Mouse (Mus musculus) left cerebral cortex, postnatal 10 days (tissue): ENCODE measurements around the gene Olfr459. TPM values are rescaled to one million over a fixed set of nuclear protein-coding genes. Genes with fewer than 3 reads are reported as not detected.
A peak's percentile ranks its signal among the peaks of the same experiment; 100 is the strongest.

Experiments
- DNase-seq, 2 experiments: peaks; one replicate each; pipeline ENCODE4 v3.0.0; 2021 to 2022; ENCODE audit warnings: low spot score in 2 of 2, mixed read lengths in 1 of 2; ENCODE audit errors: extremely low spot score in 1 of 2
- intact Hi-C: fragments of 180-260 bp; cut with DNase I; formaldehyde crosslinking; loops from one replicate; pipeline ENCODE4 v1.15.1; 2025
- total RNA-seq, 2 experiments: library from RNA; stranded (reverse); gene quantifications; 2 replicates each; pipeline ENCODE4 v1.2.3; 2021

Gene Olfr459
- not detected for total RNA-seq

DNA sequence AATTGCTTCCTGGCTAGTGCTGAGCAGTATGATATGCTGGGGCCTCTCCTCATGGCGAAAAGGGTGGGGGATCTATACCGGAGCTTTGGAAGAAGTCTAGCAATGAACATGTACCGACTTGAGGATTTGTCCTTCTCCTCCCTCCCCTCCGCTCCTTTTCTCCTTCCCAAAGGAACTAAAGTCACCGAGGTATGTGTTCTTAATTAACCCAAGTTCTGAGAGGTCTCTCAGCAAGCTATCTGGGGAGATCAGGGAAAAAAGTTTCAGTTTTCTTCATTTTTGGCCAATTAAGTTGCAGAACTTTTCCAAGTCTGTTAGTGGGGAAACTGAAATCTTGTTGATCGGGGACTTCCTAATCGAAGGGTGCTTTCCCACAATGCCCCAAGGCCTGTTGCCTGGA, at the start of gene Olfr459:
Gene Olfr459 (minus strand): TSS at position 101 of the 400 bp plus-strand sequence.
- DNase-seq, result no peak
- intact Hi-C loops, result no loop called here

DNA sequence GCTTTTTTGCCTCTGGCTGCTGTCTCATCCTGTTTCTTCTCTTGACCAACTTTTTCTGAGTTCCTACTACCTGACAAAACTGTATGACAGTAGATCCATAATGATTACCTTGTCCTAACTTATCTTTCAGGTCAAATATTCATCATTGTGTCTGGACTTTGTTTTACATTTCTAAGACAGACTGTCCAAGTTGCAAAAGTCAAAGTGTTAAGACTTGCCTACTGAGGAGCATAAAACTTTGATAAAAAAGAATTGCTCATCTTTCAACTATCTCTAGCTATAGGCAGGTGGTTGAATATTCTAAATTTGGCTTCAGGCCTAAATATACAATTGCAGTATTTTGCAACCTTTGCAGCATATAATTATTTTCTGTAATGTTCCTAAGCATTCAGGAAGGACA, 49.1 kb upstream of the Olfr459 start:
- intact Hi-C loops, result no loop called here
- no peak for DNase-seq

DNA sequence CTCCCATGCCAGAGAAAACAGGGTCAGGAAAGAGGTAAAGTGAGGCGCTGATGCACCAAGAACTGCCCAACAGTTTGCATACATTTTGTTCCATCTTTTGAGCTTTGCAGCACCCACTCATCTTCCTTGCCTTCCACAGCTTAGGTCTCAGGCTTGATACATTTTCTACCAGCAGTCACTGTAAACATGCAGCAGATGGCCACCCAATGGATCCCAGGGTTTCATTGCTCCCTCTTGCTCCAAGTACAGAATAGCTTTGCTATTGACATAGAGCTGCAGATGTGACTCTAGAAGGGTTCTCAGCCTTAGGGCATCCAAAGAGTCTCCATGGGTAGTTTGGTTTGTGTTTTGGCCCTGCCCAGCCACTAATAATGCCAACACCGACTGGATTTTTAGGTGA, 11.7 kb upstream of the Olfr459 start:
- DNase-seq, result no peak
- intact Hi-C loops, result no loop called here

DNA sequence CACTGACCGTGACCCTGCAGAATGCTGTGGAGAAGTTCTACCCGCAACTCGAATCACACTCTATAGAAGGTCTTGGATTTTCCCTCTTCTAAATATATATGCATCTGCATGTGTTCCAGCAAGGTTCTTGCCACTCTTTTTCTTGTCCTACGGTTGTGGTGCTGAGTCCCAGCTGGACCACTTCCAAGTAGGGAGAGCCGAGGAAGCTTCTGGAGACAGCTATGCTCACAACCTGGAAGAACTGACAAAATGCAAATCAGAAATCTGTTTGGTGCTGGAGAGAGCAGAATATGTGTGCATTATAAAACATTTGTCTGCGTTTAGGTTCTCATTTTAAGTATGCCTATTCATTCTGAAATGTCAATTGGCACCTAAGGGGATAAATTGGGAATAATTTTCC, 744 bp upstream of the Olfr459 start:
- intact Hi-C loops, result no loop called here
- peak; percentile 64 to 84 for DNase-seq

DNA sequence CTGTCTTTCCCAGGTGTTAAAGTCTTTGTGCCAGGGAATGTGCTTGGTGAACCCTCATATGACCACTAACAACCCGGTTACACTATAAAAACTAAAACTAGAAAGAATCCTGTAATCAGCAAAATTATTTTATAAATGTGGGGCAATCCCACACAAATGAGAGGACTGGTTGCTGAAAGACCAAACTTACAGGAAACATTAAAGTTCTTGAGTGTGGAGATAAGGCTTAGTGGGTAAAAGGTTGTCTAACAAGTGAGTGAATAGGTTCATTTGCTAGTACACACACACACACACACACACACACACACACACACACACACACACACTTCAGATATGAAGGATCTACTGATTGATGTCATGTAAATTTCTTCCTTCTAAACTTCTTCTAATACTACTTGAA, 5.1 kb downstream of the Olfr459 start:
- intact Hi-C loops, result loop anchor here (10.0 kb wide), 1 partner anchor 635 kb away; no protein-coding TSS in a partner anchor
- DNase-seq, result no peak

DNA sequence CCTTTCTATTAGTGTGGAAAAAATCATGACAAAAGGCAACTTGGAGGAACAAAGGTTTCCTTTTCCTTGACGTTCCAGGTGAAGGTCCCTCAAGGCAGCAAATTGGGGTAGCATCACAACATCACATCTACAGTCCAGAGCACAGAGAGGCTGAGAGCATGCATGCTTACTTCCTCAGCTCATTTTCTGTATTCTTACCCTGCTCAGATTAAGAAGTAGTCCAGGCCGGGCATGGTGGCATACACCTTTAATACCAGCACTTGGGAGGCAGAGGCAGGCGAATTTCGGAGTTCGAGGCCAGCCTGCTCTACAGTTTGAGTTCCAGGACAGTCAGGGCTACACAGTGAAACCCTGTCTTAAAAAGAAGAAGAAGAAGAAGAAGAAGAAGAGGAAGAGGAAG, 10.7 kb downstream of the Olfr459 start:
- intact Hi-C loops, result loop anchor here (5.0 to 10.0 kb wide), 2 partner anchors 433 to 630 kb away; no protein-coding TSS in a partner anchor
- DNase-seq, result no peak

DNA sequence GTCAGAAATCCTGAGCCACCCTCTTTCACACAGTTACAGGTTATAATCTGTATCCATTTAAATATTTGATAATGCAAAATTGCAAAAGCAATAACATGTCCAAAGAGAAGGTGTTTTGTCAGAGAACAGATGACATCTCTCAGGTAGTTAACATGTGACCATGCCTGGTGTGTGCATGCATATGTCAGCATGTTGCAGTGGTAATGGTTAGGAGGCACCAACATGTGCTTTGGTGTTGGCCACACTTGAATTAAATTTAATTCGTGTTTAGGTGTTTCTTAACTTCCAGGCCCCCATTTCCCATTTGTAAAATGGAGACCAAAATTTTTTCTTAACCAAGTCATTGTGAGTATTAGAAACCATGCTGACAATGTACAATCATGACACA, 12.6 kb downstream of the Olfr459 start:
- intact Hi-C loops, result loop anchor here (5.0 to 10.0 kb wide), 2 partner anchors 435 to 628 kb away; no protein-coding TSS in a partner anchor
- no peak for DNase-seq

DNA sequence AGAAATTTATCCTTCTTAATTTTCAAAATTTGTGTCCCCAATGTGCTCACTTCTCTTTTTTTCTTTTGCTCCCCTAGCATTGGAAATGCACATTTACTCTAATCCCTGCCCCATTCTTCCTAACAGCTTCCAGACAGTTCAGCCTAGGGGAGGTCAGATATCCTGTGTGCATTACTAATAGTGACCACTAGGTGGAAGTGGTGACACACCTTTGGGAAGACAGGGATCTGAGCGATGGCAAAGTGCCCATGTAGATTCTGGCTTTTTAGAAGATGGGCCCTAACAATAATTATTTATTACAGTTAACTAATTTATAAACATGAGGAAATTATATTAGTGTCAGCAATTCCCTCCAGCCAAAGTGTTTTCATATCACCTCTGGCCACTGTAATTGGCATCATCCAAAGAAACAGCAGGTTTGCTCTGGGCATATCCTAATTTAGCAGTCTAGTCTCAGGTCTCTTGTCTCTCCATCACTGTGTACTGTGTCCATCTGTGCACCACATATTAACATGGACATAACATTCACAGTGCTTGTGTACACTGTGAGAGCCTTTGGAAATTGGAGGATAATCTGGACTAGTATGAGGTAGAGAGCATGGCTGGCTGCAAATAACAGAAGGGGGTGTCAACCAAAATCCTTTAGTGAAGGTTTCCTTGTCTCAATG, 13.1 kb downstream of the Olfr459 start:
- intact Hi-C loops, result loop anchor here (5.0 to 10.0 kb wide), 2 partner anchors 435 to 627 kb away; no protein-coding TSS in a partner anchor
- DNase-seq, result peak; percentile 62 to 68

DNA sequence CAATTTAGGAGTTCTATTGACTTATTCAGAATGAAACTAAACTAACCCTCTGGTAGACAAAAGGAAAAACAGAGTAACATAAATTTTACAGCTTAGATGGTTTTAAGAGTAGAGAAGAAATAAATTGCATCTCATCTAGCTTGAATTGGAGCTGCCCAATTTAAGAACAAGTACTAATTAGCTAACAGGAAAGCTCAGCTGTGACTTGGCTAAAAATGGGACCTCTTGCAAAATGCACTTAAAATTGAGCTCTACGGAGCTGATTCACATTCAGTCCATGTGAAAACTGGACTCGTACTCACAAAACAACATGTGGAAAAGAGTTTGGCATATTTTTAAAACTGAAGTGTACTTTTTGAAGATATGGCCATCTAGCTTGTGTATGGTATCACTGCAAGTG, 15.4 kb downstream of the Olfr459 start:
- DNase-seq, result no peak
- intact Hi-C loops, result loop anchor here (5.0 to 10.0 kb wide), 3 partner anchors 137 to 625 kb away; no protein-coding TSS in a partner anchor

DNA sequence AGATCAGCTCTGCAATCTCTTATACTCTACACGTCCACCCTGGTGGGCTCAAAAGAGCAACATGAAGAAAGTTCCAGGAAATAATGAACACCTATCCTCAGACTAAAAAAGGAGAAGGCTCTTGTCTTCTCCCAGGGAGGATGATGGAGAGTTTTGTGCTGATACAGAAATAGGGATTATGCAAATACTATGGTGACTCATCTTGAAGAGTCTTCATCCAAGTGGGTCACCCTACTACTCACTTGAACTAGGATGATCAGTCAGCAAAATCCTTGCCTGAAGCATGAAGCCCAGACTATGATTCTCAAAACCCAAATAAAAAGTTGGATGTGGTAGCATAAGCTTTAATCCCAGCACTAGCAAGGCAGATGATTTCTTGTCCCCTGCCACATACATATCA, 16.6 kb downstream of the Olfr459 start:
- no peak for DNase-seq
- intact Hi-C loops, result loop anchor here (5.0 kb wide), 1 partner anchor 136 kb away; no protein-coding TSS in a partner anchor

DNA sequence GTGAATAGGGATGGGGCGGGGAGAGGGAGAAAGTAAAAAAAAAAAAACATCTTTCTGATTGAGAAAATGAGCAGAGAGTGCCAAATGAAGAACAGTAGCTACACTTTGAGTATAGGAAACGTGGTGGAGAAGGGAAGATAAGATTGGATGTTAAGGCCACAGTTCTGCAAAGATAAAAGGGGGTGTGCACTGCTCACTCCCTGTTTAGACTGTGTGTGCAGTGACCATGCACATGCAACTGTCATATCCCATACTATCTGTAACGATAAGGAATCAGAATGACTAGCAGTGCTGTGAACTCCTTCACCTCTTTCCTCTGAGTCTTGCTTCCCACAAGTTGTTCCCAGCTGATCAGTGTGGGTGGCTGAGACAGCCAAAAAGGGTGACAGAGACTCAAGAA, 17.8 kb downstream of the Olfr459 start:
- intact Hi-C loops, result loop anchor here (5.0 kb wide), 1 partner anchor 135 kb away; no protein-coding TSS in a partner anchor
- no peak for DNase-seq

DNA sequence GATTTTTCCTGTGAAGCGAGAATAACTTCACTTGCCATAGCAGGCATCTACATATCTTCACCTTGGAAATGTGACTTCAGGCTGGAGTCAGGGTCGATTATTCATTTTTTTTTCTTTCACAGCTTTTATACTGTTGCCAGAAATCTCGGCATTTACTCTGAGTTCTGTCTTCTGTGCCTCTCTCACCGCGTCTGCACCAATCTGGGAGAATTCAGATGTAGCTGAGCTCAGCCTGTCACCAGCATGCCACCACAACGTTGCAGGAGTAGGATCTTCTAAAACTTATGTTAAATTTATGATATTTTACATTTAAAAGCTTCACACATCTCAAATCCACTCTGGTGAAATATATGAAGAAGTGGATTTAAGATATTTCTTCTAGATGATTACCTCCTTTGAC, 20.4 kb downstream of the Olfr459 start:
- intact Hi-C loops, result loop anchor here (5.0 kb wide), 1 partner anchor 132 kb away; no protein-coding TSS in a partner anchor

DNA sequence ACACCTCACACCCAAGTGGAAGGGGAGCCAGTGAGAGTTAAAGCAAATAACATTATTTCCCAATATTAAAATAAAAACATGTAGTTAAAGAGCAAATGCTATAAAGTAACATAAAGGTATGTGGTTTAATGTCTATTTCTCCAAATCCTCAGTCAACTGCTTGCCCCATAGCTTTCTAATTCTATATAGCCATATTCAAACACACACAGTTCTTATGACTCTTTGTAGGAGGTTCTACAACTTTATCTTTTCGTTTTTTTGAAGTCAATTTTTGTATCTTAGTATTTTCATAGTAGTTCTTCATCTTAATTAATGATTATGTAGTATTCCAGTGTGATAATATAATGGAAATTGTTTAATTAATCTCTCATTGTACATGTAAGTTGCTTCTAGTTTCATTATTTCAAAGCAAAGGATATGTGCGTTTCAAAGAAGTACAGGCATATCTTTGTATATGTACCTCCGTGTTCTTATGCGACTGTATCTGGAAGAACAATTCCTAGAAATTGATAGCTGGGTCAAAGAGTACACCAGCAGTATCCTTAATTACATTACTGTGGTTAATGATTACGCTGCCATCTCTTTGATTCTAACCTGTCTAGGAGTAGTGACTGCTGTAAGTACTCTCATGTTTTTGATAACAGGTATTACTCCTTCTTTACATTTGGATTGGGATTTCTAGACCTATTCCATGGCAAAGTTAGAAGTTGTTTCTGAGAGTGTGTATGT, 30.1 kb downstream of the Olfr459 start:
- intact Hi-C loops, result no loop called here
- no peak for DNase-seq

More for the DNA sequence above, 20.4 kb downstream of the Olfr459 start:
- no peak for DNase-seq

DNA sequence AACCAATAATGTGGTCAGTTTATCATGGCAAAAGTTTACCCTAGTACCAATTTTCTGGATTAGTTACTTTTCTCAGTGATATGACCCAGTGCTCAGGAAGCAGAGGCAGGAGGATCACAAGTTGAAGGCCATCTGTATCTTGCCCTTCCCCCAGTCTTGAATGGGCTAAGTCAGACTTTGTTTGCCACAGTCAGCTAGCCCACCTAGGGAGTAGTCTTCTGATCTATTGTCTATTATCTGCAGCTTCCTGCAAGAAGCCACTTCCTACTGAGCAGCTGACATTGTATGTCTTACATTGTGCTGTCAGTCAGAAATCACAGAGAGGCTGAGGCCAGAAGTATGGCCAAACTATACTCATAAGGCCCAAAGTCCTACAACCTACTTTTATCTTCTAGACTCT, 33.9 kb downstream of the Olfr459 start:
- DNase-seq, result no peak
- intact Hi-C loops, result no loop called here

DNA sequence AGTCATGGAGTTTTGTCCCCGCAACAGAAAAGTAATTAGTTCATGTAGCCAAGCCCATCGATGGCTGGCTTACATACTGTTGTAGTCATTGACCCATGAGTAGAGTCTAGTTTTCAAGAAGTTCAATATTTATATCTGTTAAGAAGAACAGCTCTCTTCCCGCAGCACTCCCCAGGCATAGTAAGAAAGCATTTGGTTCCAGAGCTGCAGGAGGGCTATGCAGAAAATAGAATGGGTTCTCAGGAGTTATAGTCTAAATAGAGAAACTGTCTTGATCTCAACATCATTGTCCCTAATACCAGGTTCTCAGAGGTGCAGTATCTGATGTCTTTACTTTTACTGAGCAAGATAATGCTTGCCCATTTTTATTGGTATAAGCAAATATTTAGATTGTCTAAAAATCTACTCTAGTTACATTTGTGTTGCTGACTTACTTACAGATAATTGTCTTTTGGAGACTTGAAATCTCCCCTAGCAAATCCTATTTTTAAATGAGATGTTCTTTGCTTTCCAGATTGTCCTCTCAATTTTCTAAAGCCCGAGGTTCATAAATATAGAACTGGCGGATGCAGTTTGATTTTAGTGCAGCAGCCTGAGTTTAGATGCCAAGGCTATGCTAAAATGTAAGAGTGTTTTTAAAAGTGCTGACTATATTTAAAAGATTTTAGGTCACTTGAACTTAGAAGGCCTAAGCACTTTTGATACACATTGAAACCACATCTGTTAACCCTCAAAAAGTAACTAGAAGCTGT, 40.1 kb downstream of the Olfr459 start:
- DNase-seq, result no peak
- intact Hi-C loops, result no loop called here

DNA sequence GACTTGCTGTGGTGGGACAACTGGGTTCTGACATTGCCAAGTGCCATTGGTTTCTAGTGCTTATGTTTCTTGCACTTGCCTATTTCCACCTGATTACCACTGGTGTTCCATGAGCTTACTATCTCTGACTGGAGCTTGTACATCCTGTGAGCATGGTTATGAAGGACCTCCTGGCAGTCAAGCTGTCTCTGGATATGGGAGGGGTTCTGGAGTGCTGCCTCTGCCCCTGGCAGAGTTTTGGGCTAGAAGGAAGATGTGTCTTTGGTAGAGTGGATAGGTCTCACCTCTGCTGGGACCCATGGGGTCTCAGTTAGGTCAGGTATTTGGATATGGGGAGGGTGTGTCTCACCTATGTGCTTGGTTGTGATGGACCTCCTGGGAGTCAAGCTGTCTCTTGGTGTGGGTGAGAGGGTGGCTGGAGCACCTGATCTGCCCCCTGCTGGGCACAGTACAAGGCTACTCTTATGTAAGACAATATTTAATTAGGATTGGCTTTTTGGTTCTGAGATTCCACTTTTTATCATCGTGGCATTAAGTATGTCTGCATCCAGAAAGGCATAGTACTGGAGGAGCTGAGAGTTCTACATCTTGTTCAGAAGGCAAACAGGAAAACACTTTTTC, 46.9 kb downstream of the Olfr459 start:
- intact Hi-C loops, result no loop called here
- DNase-seq, result no peak

DNA sequence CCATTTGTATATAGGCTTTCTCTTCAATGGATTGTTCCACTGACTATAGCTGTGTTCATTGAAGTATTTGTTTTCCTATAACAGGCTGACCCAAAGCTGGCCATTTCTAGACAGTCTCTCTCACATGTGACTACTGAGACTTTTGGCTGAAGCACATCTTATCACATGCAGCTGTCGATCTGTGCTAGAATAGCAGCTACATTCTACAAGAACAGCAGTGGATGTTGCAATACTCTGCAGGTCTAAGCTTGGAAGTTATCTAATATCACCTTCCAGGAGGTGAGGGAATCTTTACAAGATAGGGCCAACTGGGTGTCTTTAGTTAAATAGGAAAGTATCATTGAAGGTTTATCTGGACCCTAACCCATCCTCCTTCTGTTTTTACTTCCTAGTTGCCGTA, 53.5 kb downstream of the Olfr459 start:
- no peak for DNase-seq
- intact Hi-C loops, result no loop called here
